Mouse (Mus musculus) left cerebral cortex, adult 18-20 months (tissue): ENCODE results near the gene St8sia2. TPM values are rescaled to one million over a fixed set of nuclear protein-coding genes. Genes with fewer than 3 reads are reported as not detected.
A peak's percentile ranks its signal among the peaks of the same experiment; 100 is the strongest.

Source experiments
- DNase-seq, 2 experiments: peaks; one replicate each; pipeline ENCODE4 v3.0.0; 2021 to 2022; ENCODE audit warnings: low spot score in 2 of 2, mixed read lengths in 1 of 2
- long read RNA-seq, 2 experiments: library from polyadenylated mRNA; stranded (forward); transcript quantifications; one replicate each; pipeline ENCODE4 v2.0.0; 2021
- total RNA-seq, 2 experiments: library from RNA; stranded (reverse); gene quantifications; 2 replicates each; pipeline ENCODE4 v1.2.3; 2021

Gene St8sia2
- 1 to 10 TPM in 1 of 2 experiments, under 1 TPM in 1; 0.94 to 1.3 TPM for total RNA-seq
- long read RNA-seq, experiment 1 = 0 reads
- long read RNA-seq, experiment 2 = 0 reads

DNA sequence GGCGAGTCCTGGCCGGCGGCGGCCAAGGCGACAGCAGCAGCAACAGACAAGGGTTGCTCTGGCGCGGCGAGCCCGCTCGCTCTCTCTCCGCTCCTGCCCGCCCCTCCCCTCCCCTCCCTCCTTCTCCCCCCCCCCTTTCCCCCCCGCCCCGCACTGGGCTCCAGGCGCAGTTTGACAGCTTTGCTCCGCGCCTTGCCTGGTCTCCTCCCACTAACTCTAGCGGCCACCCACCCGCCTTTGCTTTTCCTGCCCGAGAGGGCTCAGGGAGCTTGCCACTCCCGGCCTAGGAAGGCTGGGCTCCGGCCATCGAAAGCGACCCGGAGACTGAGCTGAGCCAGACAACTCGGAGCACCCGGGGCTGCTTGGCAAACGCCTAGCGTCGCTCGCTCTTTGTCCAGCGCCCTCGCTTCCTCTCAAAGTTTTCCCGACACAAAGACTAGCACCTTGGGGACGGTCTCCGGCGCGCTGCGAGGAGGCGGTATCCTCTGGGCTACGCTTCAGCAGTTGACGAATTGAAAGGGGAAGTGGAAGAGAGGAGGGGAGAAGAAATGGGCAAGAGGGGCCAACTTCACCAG lies at the start of gene St8sia2:
Gene St8sia2, minus strand, starts transcription at position 90 of the 575 bp plus-strand sequence.
- DNase-seq = peak; percentile 12 to 30

DNA sequence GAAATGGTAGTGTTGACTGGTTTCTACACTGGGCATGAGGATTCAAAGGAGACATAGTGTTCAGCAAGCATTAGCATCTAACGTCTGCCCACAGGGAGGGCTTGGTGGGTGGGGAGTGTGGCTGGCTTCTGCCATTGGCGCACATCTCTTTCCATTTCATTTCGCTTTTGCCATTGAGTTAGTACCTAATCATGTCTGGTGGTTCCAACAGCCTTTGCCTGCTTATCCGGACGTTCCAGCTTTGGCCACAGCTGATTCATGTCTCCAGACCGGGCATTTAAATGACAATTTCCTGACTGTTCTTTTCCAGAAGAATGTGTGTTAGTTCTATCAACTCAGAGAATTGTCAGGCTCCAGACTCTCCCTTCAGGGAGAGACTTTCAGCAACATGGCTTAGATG lies 47.6 kb upstream of the St8sia2 start:
- no peak for DNase-seq

DNA sequence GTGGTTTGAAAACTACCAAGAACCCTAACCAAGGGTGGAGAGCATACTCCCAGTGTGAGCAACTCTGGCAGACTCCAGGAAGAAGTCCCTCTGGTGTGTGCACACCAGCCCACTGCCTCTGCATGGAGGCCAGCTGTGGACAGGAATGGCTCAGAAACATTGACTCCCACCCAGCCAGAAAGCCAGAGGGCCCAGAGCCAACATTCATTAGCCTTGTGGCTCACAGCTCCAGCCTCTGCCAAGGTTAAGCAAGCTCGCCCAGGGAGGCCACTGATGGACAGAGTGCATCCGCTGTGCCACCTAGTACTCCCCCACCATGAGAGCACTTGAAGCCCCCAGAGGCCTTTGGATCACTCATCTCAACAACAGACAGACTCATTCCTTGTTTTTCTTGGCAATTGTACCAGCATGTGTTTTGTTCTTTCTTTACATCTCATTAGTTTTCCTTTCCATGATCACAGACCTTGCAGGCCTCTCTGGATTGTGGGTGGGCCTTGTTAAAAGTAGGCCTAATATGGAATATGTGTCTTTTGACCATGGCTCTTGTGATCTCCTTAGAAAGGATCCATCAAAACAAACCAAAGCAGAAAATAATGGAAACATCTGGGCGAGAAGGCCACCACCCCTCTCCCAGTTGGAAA lies 46.9 kb upstream of the St8sia2 start:
- no peak for DNase-seq

DNA sequence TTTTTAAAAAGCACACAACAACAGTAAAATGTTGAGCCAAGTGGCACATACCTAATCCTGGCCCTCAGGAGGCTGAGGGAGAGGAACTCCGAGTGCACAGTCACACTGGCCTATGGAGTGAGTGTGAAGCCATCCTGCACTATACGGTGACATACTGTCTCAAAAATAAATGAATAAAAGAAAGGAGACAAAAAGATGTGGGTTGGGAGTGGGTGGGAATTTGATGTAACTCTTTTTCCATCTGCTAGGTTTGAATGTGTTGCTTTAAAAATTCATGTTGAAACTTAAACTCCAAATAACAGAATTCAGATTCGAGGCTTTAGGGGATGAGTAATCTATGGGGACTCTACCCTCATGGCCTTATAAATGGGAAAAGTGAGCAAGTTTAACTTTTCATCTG lies 46.2 kb upstream of the St8sia2 start:
- DNase-seq = no peak

DNA sequence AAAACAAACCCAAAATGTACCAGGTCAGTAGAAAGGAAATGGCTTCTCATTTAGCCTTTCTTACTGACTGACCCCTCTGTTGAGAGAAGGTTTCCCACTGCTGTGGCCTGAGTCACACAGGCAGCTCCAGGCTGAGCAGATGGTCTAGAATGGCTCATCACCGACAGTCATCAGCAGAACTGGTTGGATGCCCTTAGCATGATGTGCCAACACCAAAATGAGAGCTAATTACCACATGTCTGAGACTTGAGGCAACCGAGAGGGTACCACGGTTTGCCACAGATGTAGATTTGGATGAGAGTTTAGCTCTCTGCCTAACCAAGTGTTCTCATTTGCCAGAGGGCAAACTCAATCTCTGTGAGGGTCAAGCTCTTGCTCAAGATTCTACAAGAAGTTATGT lies 42.3 kb upstream of the St8sia2 start:
- no peak for DNase-seq

DNA sequence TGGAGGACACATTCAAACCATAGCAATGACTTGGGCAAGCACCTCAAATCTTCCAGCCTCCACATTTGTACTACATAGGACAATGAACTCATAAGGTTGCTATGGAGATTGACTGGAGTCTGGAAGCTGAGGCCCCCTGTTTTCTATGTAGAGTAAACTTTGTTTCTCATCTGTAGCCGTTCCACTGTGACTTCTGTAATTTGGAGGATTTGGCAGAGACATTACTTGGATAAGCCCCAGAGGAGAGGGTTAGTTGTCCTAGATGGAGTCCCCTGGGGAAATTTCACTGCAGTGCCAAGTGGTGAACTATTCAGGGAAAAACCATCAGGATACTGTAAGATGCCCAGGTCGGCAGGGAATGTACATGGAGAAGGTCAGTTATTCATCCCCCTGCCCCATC lies 34.1 kb upstream of the St8sia2 start:
- DNase-seq = no peak

DNA sequence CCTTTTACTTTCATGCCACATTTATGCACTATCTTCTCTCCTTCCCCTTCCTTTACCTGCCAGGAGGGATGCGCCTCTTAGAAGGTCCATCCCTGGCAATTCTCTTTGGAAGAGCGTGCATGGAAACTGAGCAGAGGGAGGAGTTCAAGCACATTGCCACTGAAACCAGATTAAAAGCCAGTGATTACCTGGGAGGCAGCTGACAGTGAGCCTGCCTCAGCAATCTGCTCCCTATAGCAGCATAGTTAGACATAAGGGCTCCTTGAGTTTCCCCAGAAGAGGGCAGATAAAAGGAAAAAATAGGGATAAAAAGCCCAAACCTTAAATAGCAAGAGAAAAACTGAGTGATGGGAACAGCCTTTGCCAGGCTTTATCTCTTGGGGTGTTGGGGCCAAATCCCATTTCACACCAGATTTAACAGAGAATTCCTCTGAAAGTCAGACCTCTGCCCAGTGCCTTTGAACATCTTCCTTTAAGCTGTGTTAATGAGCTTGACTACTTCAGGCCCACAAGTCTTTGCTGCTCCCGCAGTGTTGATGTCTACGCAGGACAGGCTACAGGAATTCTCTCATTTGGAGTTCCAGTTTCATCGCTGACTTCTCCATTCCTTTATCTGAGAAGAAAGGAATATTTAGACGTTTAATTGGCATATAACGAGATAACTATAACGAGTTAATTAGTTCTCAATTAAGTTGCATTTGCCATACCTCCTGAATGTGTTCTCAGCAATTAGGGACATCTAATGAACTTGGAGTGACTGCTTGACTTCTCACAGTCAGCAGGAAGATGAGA lies 31.9 kb upstream of the St8sia2 start:
- no peak for DNase-seq

DNA sequence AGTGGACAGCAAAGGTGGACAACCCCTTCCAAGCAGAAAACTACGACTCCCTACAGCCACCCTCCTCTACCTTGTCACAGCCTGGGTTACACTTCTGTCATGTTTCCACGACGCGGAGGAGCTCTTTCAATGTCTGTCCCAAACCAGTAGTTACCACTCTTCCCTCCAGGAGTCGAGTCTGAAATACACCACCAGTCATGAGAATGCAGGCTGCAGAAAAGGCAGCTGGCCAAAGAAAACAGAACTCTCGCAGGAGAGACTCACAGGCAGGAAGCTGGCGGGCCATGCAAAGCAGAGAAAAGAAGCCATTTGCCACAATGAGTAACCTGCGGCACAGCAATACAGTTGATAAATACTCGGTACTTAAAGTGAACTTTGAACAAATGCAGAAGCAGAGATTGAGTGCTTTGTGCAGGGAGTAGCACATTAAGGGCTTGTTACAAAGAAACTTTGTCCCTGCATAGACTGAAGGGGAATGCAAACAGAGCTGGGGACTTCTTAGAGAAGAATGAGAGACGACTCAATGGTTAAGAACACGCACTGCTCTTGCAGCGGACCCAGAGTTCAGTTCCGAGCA lies 30.2 kb upstream of the St8sia2 start:
- no peak for DNase-seq

DNA sequence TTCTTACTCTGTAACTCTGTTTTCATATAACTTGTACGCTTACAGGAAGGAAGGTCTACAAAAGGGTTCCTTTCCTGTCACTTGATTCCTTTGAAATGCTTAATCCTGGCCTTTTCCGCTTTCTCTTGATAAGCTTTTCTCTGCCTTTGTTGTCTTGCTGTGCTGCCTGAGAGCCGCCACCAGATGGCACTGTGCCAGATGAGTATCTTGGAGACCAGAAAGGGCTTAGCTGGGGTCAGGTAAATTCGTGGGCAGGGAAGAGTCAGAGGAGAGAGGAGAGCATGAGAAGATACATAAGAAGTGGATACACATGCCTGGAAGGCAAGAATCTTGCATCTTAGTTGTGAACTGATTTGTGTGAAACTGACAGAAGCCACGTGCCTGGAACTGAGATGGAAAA lies 11.5 kb upstream of the St8sia2 start:
- DNase-seq = peak; percentile 41 to 58

DNA sequence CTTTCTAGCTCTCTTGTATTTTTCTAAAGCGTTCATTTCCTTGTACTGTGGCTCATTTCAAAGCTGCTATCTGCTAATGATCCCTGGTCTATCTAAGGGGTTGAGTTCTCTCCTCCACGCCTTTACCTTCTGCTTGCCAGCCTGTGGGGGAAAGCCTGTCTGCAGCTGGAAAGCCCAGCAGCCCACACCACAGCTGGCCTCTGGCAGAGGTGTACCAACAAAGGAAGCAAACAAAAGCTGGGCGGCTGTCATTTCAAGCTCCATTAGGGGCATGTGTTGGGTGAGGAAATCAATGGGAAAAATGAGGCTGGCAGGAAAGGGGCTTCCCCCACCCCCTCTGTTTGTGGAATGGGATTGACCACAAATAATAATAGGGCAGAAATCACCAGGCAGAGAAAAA lies 10.7 kb upstream of the St8sia2 start:
- no peak for DNase-seq

DNA sequence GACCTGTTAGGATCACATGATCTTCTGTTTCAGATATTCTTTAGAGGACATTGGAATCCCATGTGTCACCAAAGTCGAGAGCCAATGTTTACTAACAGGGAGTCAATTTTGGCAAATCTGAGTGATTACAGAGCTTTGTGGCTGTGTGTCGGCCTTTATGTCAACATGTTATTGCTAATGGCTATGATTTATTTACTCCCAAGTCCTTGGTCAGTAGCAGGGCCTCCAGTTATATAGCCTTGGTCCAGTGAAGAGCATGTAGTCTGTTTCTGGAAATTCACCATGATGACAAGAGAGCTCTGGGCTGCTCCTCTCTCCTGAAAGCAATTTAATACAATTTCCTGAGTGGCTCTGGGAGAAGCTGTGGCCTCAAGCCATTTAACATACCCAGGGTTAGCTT lies 9.1 kb upstream of the St8sia2 start:
- no peak for DNase-seq

DNA sequence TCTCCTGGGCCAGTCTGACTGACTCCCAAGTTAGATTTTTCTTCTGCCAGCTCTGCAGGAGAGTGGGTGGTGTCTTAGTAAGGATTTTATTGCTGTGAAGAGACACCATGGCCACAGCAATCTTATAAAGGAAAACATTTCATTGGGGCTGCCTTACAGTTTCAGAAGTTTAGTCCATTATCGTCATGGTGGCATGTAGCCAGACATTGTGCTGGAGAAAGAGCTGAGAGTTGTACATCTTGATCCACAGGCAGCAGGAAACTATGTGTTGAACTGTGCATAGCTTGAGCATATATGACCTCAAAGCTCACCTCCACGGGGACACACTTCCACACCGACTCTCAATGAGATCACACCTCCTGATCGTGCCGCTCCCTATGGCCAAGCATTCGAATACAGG lies 8.3 kb upstream of the St8sia2 start:
- no peak for DNase-seq

DNA sequence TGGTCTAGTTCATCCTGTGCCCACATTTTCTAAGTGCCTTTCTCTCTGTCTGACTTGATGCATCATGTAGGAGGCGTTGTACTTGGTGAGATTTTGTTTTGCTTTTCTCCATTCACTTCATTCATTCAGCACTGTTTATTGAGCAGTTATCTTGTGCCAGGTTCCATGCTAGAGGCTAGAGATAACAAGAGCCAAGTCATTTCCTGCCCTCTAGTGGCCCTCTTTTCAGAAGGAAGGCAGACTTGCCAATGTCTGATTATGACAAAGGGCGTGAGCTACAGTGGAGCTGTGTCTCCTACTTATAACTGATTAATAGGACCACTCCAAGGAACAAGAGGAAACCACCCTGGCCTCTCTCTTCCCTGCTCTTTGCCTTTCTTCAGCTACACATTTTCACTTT lies 3.1 kb upstream of the St8sia2 start:
- no peak for DNase-seq

DNA sequence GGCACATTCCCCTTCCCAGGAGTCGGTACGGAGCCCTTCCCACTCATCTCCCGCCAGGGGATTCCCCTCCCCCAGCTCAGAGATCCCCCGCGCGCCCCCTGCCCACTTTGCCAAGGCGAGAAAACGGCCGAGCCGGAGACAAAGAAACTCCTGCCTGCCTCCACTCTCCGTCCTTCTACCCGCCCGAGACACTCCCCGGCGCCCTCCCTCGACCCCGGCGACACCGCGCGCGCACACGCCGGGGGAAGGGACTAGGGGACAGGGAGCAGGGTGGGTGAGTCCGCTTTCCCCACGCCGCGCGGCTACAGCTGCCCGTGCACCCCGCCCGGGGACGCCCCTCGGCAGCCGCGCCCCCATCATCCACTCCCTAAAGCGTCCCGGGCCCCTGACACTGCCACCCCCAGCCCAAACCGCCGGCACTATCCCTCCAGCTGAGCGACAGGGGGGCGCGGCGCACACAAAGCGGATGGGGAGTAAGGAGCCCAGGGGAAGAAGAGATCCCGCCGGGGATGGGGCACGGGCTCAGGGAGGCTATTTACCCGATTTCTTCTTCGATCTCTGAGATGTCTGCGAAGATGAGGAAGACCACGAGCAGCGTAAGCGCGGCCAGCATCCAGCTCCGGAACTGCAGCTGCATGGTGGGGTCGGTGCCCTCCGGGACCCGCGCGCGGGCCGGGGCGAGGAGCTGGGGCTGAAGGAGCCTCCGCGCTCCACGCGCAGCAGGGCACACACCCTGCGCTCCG lies 461 bp downstream of the St8sia2 start:
- peak in 1 of 2 experiments; percentile 14 for DNase-seq

DNA sequence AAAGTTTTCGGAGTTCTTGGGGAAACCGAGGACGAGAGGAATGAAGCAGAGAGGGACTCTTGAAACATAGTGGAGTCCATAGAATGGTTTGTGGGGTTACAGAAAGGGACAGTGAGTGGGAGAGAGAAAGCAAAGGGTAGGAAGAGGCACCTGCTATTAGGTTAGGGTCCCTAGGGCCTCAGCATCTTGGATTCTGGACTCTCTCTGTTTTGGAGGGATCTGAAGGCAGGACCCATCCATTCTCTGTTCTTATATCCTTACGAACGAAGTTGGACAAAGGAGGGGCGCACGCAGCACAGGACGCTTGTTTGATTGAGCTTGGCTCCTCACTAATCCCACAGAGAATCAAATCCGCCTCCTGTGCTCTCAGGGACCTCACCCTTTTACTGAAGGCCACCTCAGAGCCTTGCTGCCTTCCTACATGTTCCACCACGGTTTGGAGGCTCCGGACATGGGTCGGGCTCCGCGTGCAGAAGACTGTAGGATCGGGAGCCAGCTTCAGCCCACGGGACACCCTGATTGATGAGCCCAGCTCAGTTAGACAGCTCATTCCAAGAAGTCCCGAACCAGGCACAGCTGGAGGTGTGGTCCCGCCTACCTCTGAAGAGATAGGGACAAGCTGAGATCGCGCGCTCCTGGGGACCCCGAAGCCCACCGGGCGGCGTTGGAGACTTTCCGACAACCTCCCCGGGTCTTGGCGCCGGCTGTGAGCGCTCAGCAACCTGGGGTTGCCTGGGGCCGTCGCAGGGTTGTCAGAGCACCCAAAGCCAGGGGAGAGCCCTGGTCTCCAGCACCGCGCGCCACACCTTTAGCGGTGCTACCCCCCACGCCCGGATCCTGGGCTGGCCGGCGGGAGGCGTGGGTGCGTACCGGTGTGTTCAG lies 1.3 kb downstream of the St8sia2 start:
- no peak for DNase-seq

DNA sequence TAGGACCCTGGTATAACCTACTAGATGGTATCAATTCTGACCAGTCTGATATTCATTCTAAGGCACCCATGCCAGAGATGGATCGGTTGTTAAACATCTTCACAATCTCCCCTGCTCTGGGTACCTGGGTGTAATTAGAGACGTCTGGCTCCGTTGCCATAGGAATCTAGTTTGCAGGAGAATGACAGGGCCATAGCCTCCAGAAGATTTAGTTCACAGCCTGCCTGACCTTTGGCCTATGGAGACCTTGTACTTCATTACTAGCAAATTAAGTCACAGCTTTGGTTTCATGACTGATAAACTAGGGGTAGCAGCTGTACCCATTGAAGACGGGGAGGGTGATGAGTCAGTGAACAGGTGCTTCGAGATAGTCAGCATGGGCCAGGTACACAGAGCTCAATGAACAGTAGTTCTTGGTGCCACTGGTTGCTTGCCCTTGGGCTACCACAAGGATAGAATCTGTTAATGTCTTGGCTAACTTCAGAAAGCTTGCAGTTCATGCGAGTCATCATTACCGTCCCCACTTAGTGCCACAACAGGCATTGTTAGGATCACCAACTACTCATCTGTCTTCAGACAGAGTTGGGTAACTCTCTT lies 4.4 kb downstream of the St8sia2 start:
- DNase-seq = no peak

DNA sequence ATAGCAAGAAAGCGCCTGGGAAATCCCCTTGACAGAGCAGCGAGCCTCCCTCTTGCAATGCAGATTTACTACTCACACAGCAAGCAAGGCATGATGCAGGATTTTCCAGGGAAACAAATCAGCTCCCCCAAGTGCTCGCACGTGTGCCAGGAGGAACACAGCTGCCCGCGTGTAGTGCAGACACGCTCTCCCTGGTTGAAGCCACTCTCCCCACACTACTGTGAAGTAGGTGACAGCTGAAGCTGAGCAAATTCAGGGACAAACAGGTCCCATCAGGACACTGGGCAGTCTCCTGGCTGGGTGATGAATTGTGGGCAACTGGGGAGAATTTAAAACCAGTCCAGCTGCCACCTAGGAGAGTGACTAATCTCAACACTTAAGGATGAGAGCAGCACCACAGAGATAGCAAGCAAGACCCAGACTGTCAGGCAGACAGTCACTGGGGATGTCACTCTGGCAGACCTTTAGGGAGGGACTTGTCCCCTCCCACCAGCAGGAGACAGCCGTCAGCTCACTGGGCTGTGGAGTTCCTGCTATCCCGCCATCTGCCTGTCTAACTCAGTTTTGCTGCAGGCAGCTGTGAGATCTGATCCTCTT lies 6.6 kb downstream of the St8sia2 start:
- peak; percentile 7 to 13 for DNase-seq

DNA sequence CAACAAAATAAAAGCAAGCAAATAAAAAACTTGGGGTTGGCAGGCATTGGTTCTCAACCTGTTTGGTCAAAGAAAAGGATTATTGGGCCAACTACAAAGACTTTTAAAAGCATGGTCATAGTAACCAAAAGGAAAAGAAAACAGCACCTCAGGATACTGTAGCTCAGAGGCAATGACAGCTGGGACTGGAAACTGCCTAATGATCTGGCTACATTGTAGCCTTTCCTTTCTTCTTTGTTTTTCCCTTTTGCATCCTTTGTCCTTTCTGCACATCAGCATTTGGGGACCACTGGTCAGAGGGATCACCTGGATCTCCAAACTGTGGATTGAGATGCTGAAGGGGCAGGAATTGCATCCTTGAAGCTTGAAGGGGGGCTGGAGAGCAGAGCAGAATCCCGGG lies 7.1 kb downstream of the St8sia2 start:
- no peak for DNase-seq

DNA sequence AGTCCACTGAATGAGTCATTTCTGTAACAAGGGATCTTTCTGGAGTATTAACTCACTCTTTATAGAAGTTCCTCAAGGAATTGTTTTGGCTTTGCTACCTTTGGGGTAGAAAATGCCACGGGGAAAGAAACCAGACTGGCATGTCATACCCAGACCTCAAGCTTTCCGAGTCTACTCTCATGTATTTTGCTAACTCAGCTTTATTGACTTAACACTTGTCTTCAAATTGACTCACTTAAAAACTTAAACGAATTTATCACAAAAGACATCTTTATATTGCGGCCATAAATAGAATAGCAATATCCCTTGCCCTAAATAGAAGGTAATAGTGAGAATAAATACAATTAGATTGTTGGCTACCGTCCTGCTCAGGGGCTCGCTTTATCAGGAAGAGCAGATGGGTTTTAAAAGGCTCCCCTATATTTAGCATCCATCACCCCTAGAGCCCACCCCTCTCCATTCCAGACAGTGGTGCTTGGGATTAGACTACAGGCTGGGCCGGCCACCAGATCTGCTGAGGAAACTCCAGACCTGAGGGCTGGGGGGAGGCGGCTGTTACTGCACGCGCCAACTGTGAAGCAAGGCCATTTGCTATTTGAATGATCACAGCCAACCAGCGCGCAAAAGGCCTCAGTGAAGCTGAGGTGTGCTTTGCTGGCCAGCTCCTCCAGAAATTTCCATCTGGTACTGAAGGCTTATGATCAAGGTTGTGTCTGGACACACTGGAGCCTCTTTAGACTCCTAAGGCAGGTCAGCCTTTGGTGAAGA lies 12.6 kb downstream of the St8sia2 start:
- no peak for DNase-seq
